Mouse (Mus musculus) gastrocnemius, adult 18-20 months (tissue): ENCODE results near the gene Gm26566. TPM values are rescaled to one million over a fixed set of nuclear protein-coding genes. Genes with fewer than 3 reads are reported as not detected.

Source experiments
- DNase-seq: peaks from one replicate; pipeline ENCODE4 v3.0.0; 2021; ENCODE audit warnings: low spot score
- long read RNA-seq, 2 experiments: library from polyadenylated mRNA; stranded (forward); transcript quantifications; one replicate each; pipeline ENCODE4 v2.0.0; 2021
- total RNA-seq, 2 experiments: library from RNA; stranded (reverse); gene quantifications; 2 replicates each; pipeline ENCODE4 v1.2.3; 2021

Gene Gm26566
- under 1 TPM in 1 of 2 experiments, not detected in 1; 0.21 TPM for total RNA-seq
- long read RNA-seq, experiment 1: 0 reads
- long read RNA-seq, experiment 2: 0 reads

- peak; percentile 90 for DNase-seq
Measured at GRCm38 (mm10) chr4:88721791-88722721, at the start of gene Gm26566, which contains the start of gene Klhl9. Gene Gm26566, plus strand, starts transcription at chr4:88721805. Gene Klhl9, minus strand, starts transcription at chr4:88722465.

GRCm38 (mm10) chr4:88676824-88677223 lies 44.8 kb upstream of the Gm26566 start, which contains the start of gene Ifna16:
Gene Ifna16, minus strand, starts transcription at chr4:88676924.
- no peak for DNase-seq

- DNase-seq: peak; percentile 22
Measured at GRCm38 (mm10) chr4:88680362-88680761, 41.2 kb upstream of the Gm26566 start.

- DNase-seq: no peak
Measured at GRCm38 (mm10) chr4:88681353-88681752, 40.3 kb upstream of the Gm26566 start.

GRCm38 (mm10) chr4:88683812-88684211 lies 37.8 kb upstream of the Gm26566 start, which contains the start of gene Ifna2:
Gene Ifna2, minus strand, starts transcription at chr4:88683912.
- no peak for DNase-seq

- no peak for DNase-seq
Measured at GRCm38 (mm10) chr4:88691259-88691658, 30.3 kb upstream of the Gm26566 start, which contains the start of gene Ifnab. Gene Ifnab, minus strand, starts transcription at chr4:88691359.

GRCm38 (mm10) chr4:88692537-88692936 lies 29.1 kb upstream of the Gm26566 start:
- DNase-seq: no peak

- no peak for DNase-seq
Measured at GRCm38 (mm10) chr4:88693392-88693791, 28.2 kb upstream of the Gm26566 start.

GRCm38 (mm10) chr4:88696237-88696884 lies 25.2 kb upstream of the Gm26566 start:
- DNase-seq: peak; percentile 80

- DNase-seq: no peak
Measured at GRCm38 (mm10) chr4:88697108-88697507, 24.5 kb upstream of the Gm26566 start.

GRCm38 (mm10) chr4:88697753-88698152 lies 23.9 kb upstream of the Gm26566 start:
- no peak for DNase-seq

GRCm38 (mm10) chr4:88698781-88699180 lies 22.8 kb upstream of the Gm26566 start:
- DNase-seq: no peak

GRCm38 (mm10) chr4:88699301-88699700 lies 22.3 kb upstream of the Gm26566 start:
- DNase-seq: no peak

- no peak for DNase-seq
Measured at GRCm38 (mm10) chr4:88705924-88706323, 15.7 kb upstream of the Gm26566 start.

- no peak for DNase-seq
Measured at GRCm38 (mm10) chr4:88707128-88707826, 14.3 kb upstream of the Gm26566 start.

GRCm38 (mm10) chr4:88714281-88714680 lies 7.3 kb upstream of the Gm26566 start:
- DNase-seq: no peak

- DNase-seq: peak; percentile 81
Measured at GRCm38 (mm10) chr4:88715059-88715458, 6.5 kb upstream of the Gm26566 start.

GRCm38 (mm10) chr4:88718715-88719114 lies 2.9 kb upstream of the Gm26566 start:
- DNase-seq: no peak

GRCm38 (mm10) chr4:88723497-88724090 lies 2.0 kb downstream of the Gm26566 start:
- no peak for DNase-seq

- no peak for DNase-seq
Measured at GRCm38 (mm10) chr4:88726727-88727126, 5.1 kb downstream of the Gm26566 start.

GRCm38 (mm10) chr4:88727324-88727723 lies 5.7 kb downstream of the Gm26566 start:
- DNase-seq: peak; percentile 43
